ENCODE assay signal across 8 mouse cellular contexts in genomic region chr8:105636963-105637510, GRCm38 (mm10). TPM values are rescaled to one million over a fixed set of nuclear protein-coding genes. Genes with fewer than 3 reads are reported as not detected.
DNase-seq lines count a peak whose midpoint lies in the region; ATAC-seq and TF ChIP-seq lines count a peak whose summit lies in the region.

TSS of gene Agrp (minus strand) at chr8:105637393.

- ATAC-seq in heart, embryonic 16.5 days (replicated peaks; ENCODE audit: extremely low read depth, insufficient read depth, low FRiP score), result peak; percentile 39
- peak; percentile 55 for ATAC-seq in limb, embryonic 11.5 days (ENCODE audit: insufficient number of reproducible peaks, low FRiP score, low TSS enrichment, low read depth)
- ATAC-seq in midbrain, embryonic 12.5 days (ENCODE audit: low FRiP score, low read depth), result peak; percentile 38
- peak; percentile 9; the same call in 1 of the 2 replicates for ATAC-seq in stomach, postnatal 0 days (ENCODE audit: low FRiP score, low TSS enrichment)

- intact Hi-C loops in heart, postnatal 25 days (cut with DNase I), result loop anchor here (2.0 to 5.0 kb wide), 2 partner anchors 40 to 50 kb away; partner anchors contain the start of gene Carmil2

- peaks cover 27% of the 10 kb centered on the region for H3K4me1 ChIP-seq in heart, embryonic 16.5 days (ENCODE audit: control insufficient read depth, insufficient read depth, low read length)
- H3K4me1 ChIP-seq in limb, embryonic 11.5 days (ENCODE audit: control insufficient read depth, insufficient read depth, low read length), result peaks cover 12% of the 10 kb centered on the region
- H3K4me1 ChIP-seq in midbrain, embryonic 12.5 days, result peaks cover 24% of the 10 kb centered on the region
- no peaks in the 10 kb centered on the region for H3K4me1 ChIP-seq in stomach, postnatal 0 days (replicated peaks; ENCODE audit: control insufficient read depth, insufficient read depth)

- H3K9ac ChIP-seq in heart, embryonic 16.5 days (ENCODE audit: low read length), result peak within 1 kb of the TSS; percentile 96
- H3K9ac ChIP-seq in limb, embryonic 11.5 days (ENCODE audit: low read length), result peak within 1 kb of the TSS; percentile 99
- H3K9ac ChIP-seq in midbrain, embryonic 12.5 days (replicated peaks), result peak within 1 kb of the TSS; percentile 99
- peak within 1 kb of the TSS; percentile 99 for H3K9ac ChIP-seq in stomach, postnatal 0 days (ENCODE audit: low read length)

- no peaks in the 10 kb centered on the region for H3K9me3 ChIP-seq in heart, embryonic 16.5 days (replicated peaks; ENCODE audit: control insufficient read depth, low read length)
- H3K9me3 ChIP-seq in limb, embryonic 11.5 days (ENCODE audit: control insufficient read depth, low read length), result no peaks in the 10 kb centered on the region
- H3K9me3 ChIP-seq in midbrain, embryonic 12.5 days, result no peaks in the 10 kb centered on the region
- no peaks in the 10 kb centered on the region for H3K9me3 ChIP-seq in stomach, postnatal 0 days (ENCODE audit: control insufficient read depth, low read length)

- under 1% methylated on average over 61 of the region's 63 CpGs for WGBS in heart, embryonic 16.5 days
- WGBS in limb, embryonic 11.5 days, result 0% methylated on average over 55 of the region's 63 CpGs
- WGBS in midbrain, embryonic 12.5 days, result under 1% methylated on average over 61 of the region's 63 CpGs
- under 1% methylated on average over 48 of the region's 63 CpGs for WGBS in stomach, postnatal 0 days

- TF ChIP-seq EP300 in stomach, postnatal 0 days (optimal IDR thresholded peaks at IDR 0.05), result no peak

- peak; percentile 50 for DNase-seq in heart, adult 8-10 months (ENCODE audit: low spot score)
- no peak for DNase-seq in heart, postnatal 25 days (ENCODE audit: low spot score)
- peak; percentile 15 for DNase-seq in MEL-GATA-1-ER (ENCODE audit: extremely low read depth, low read depth)
- DNase-seq in embryo, embryonic 9.5 days (ENCODE audit: extremely low spot score), result peak; percentile 76
- DNase-seq in limb, embryonic 11.5 days (ENCODE audit: low spot score), result peak; percentile 88
- DNase-seq in stomach, postnatal 0 days (ENCODE audit: low spot score), result no peak

- TF ChIP-seq CTCF in stomach, postnatal 0 days (IDR thresholded peaks at IDR 0.05; ENCODE audit: low read depth), result peak; percentile 42; the same call in 1 of the 2 replicates

- H3K27ac ChIP-seq in heart, embryonic 16.5 days (ENCODE audit: low read length), result peak within 1 kb of the TSS; percentile 100
- H3K27ac ChIP-seq in limb, embryonic 11.5 days (replicated peaks; ENCODE audit: low read depth, low read length), result peak within 1 kb of the TSS; percentile 100
- peak within 1 kb of the TSS; percentile 100 for H3K27ac ChIP-seq in midbrain, embryonic 12.5 days (replicated peaks)
- peak within 1 kb of the TSS; percentile 100 for H3K27ac ChIP-seq in stomach, postnatal 0 days (replicated peaks)

- H3K4me3 ChIP-seq in heart, embryonic 16.5 days (ENCODE audit: low read length), result peak within 1 kb of the TSS; percentile 81
- peak within 1 kb of the TSS; percentile 97 for H3K4me3 ChIP-seq in limb, embryonic 11.5 days (ENCODE audit: low read depth, low read length)
- peak within 1 kb of the TSS; percentile 92 for H3K4me3 ChIP-seq in midbrain, embryonic 12.5 days
- peak within 1 kb of the TSS; percentile 87 for H3K4me3 ChIP-seq in stomach, postnatal 0 days (ENCODE audit: low read depth, low read length)

- H3K27me3 ChIP-seq in heart, embryonic 16.5 days (ENCODE audit: control insufficient read depth, insufficient read depth, low read length), result no peaks in the 10 kb centered on the region
- no peaks in the 10 kb centered on the region for H3K27me3 ChIP-seq in limb, embryonic 11.5 days (ENCODE audit: control insufficient read depth, insufficient read depth, low read length)
- H3K27me3 ChIP-seq in midbrain, embryonic 12.5 days, result no peaks in the 10 kb centered on the region
- no peaks in the 10 kb centered on the region for H3K27me3 ChIP-seq in stomach, postnatal 0 days (ENCODE audit: control insufficient read depth, insufficient read depth, low read length)

- H3K36me3 ChIP-seq in heart, embryonic 16.5 days (ENCODE audit: control insufficient read depth, insufficient read depth), result no peaks in the 10 kb centered on the region
- 0 out of 2 replicates have a peak, but pooled peaks cover 2% of the 10 kb centered on the region for H3K36me3 ChIP-seq in limb, embryonic 11.5 days (ENCODE audit: control insufficient read depth, insufficient read depth, low read length)
- H3K36me3 ChIP-seq in midbrain, embryonic 12.5 days, result no peaks in the 10 kb centered on the region
- H3K36me3 ChIP-seq in stomach, postnatal 0 days (ENCODE audit: control insufficient read depth, insufficient read depth, low read length), result no peaks in the 10 kb centered on the region

- peak within 1 kb of the TSS; percentile 90 for H3K4me2 ChIP-seq in heart, embryonic 16.5 days (ENCODE audit: low read depth, low read length)
- H3K4me2 ChIP-seq in limb, embryonic 11.5 days (ENCODE audit: low read depth, severe bottlenecking), result peak within 1 kb of the TSS; percentile 84
- peak within 1 kb of the TSS; percentile 91 for H3K4me2 ChIP-seq in midbrain, embryonic 12.5 days (replicated peaks)
- peak within 1 kb of the TSS; percentile 95 for H3K4me2 ChIP-seq in stomach, postnatal 0 days (replicated peaks; ENCODE audit: low read depth)

RNA-seq across cellular contexts. Expression of gene Agrp, which starts in this region (rescaled TPM):
- not detected for total RNA-seq in heart, adult 8-10 months (2022)
- not detected for total RNA-seq in heart, postnatal 25 days (2021)
- polyA plus RNA-seq in heart, embryonic 16.5 days (2015; fragmentation: Nextera tagmentation; extraction: Ambion mirVana), result 0.71 TPM in 1 of 2 replicates, not detected in the other
- polyA plus RNA-seq in limb, embryonic 11.5 days (2014; fragmentation: Nextera tagmentation; extraction: Ambion mirVana), result 0.73 and 1.6 TPM in 2 replicates
- 1.3 TPM in 1 of 2 replicates, not detected in the other for polyA plus RNA-seq in midbrain, embryonic 12.5 days (2016; fragmentation: Nextera tagmentation; extraction: Ambion mirVana)
- polyA plus RNA-seq in stomach, postnatal 0 days (2015; fragmentation: Nextera tagmentation; extraction: Ambion mirVana), result 0.45 and 0.98 TPM in 2 replicates

Comparison
In these comparisons a context has a peak if more than half of its experiments do, and no peak if none do; other contexts are left out.
1. Peak in DNase-seq in heart, adult 8-10 months; RNA of the gene not detected or under 1 TPM.
2. Peak in ATAC-seq, H3K4me3 ChIP-seq, H3K27ac ChIP-seq, H3K9ac ChIP-seq and H3K4me2 ChIP-seq in heart, embryonic 16.5 days; RNA of the gene not detected or under 1 TPM.
3. Peak in ATAC-seq, H3K4me3 ChIP-seq, H3K27ac ChIP-seq, H3K9ac ChIP-seq and H3K4me2 ChIP-seq in stomach, postnatal 0 days; RNA of the gene not detected or under 1 TPM.
4. DNase-seq: peak in MEL-GATA-1-ER (single experiment), embryo, embryonic 9.5 days (single experiment) and limb, embryonic 11.5 days (single experiment); none in heart, postnatal 25 days (single experiment) and stomach, postnatal 0 days (single experiment).
5. Peak in every context shown above with its lines, with median percentiles within 50 percentile points of each other: ATAC-seq, H3K27ac ChIP-seq, H3K4me2 ChIP-seq, H3K4me3 ChIP-seq and H3K9ac ChIP-seq.